In the genomic region with DNA sequence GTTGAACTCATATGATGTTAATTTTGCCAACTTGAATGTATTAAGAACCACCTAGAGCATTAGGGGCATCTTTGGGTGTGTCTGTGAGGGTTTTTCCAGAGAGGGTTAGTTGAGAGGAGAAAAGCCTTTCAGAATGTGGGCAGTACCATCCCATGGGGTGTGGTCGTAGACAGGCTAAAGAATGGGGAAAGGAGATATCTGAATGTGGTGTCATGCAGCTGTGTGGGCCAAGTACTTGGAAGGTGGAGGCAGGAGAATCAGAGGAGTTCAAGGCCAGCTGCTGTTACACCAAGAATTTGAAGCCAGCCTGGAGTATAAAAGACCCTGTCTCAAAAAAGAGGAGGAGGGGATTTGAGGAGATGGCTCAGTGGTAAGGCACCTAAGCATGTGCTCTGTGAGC, we compare ENCODE assay signal across 25 mouse cellular contexts. TPM values are rescaled to one million over a fixed set of nuclear protein-coding genes. Genes with fewer than 3 reads are reported as not detected.
DNase-seq lines count a peak whose midpoint lies in the region; ATAC-seq and TF ChIP-seq lines count a peak whose summit lies in the region.
"Had no signal": no experiment of that assay in that cellular context is flagged by ENCODE, and none has a peak within 500 bp of the region (broad histone marks: within the 10 kb centered on the region; RNA-seq: fewer than 3 reads in every experiment).

No protein-coding gene starts in this region.

- no peak overlapping the region for H3K27ac ChIP-seq in MEL (ENCODE audit: control insufficient read depth, low read depth, low read length)
- H3K27ac ChIP-seq in liver, embryonic 13.5 days: peak overlapping the region; percentile 51
- no peak overlapping the region for H3K27ac ChIP-seq in left cerebral cortex, adult 2 months
- H3K27ac ChIP-seq: embryonic facial prominence, embryonic 15.5 days; heart, adult 2 months; heart, embryonic 13.5 days; kidney, embryonic 15.5 days; limb, embryonic 15.5 days; macrophage; midbrain, embryonic 12.5 days had no signal

- DNase-seq in MEL (ENCODE audit: low read depth, low spot score) (no peak), adipocyte (ENCODE audit: low spot score) (no peak)
- peak; percentile 48 for DNase-seq in liver, embryonic 13.5 days
- no peak for DNase-seq in left cerebral cortex, adult 2 months (ENCODE audit: extremely low spot score in 1 of 2, low spot score in 2 of 2)
- no peak for DNase-seq in lung, postnatal 25 days (ENCODE audit: low spot score)
- DNase-seq: adrenal gland, postnatal 25 days; cerebellum, adult 18-20 months; cerebellum, postnatal 14 days; forebrain, postnatal 0 days; gastrocnemius, postnatal 25 days; heart, adult 2 months; heart, postnatal 14 days; left cerebral cortex, postnatal 4 days; right cerebral cortex, postnatal 25 days; spleen, adult 18-20 months had no signal

- H3K27me3 ChIP-seq in MEL (ENCODE audit: control insufficient read depth in 1 of 2, insufficient read depth in 2 of 2, low read length in 2 of 2): no peaks in the 10 kb centered on the region
- no peaks in the 10 kb centered on the region for H3K27me3 ChIP-seq in liver, embryonic 13.5 days
- H3K27me3 ChIP-seq: embryonic facial prominence, embryonic 15.5 days; heart, embryonic 13.5 days; kidney, embryonic 15.5 days; limb, embryonic 15.5 days; midbrain, embryonic 12.5 days had no signal

- 10% methylated on average over 1 of the region's 1 CpGs for WGBS in liver, embryonic 13.5 days (ENCODE audit: insufficient replicate concordance)

- H3K36me3 ChIP-seq in MEL (ENCODE audit: control insufficient read depth in 1 of 2, insufficient read depth in 2 of 2, low read length in 2 of 2): peaks cover 0 to 14% of the 10 kb centered on the region in 2 experiments; a peak in 2 of 4 replicates
- H3K36me3 ChIP-seq in liver, embryonic 13.5 days: no peaks in the 10 kb centered on the region
- H3K36me3 ChIP-seq: embryonic facial prominence, embryonic 15.5 days; G1E; heart, embryonic 13.5 days; kidney, embryonic 15.5 days; limb, embryonic 15.5 days; midbrain, embryonic 12.5 days had no signal

- H3K4me3 ChIP-seq in MEL (ENCODE audit: control insufficient read depth in 1 of 2, insufficient read depth in 1 of 2, low read depth in 2 of 2, low read length in 2 of 2): no peak overlapping the region
- H3K4me3 ChIP-seq in liver, embryonic 13.5 days (replicated peaks): no peak overlapping the region
- H3K4me3 ChIP-seq in left cerebral cortex, adult 2 months: no peak overlapping the region
- H3K4me3 ChIP-seq: embryonic facial prominence, embryonic 15.5 days; heart, adult 2 months; heart, embryonic 13.5 days; kidney, embryonic 15.5 days; limb, embryonic 15.5 days; midbrain, embryonic 12.5 days had no signal

- H3K4me1 ChIP-seq in MEL (ENCODE audit: control insufficient read depth in 1 of 2, insufficient read depth in 2 of 2, low read length in 2 of 2): peaks cover 18 to 22% of the 10 kb centered on the region in 2 experiments
- H3K4me1 ChIP-seq in liver, embryonic 13.5 days (replicated peaks): peaks cover 54% of the 10 kb centered on the region
- H3K4me1 ChIP-seq: embryonic facial prominence, embryonic 15.5 days; kidney, embryonic 15.5 days; limb, embryonic 15.5 days; midbrain, embryonic 12.5 days had no signal

- TF ChIP-seq POLR2A in MEL (IDR thresholded peaks at IDR 0.05; ENCODE audit: control insufficient read depth in 1 of 2, insufficient read depth in 1 of 2, low read depth in 1 of 2, low read length in 2 of 2, poor library complexity in 1 of 2): no peak

- H3K4me2 ChIP-seq in liver, embryonic 13.5 days: no peak overlapping the region
- H3K4me2 ChIP-seq: embryonic facial prominence, embryonic 15.5 days; heart, embryonic 13.5 days; kidney, embryonic 15.5 days; limb, embryonic 15.5 days; midbrain, embryonic 12.5 days had no signal

- no peaks in the 10 kb centered on the region for H3K9me3 ChIP-seq in MEL (replicated peaks; ENCODE audit: insufficient read depth, low read length)
- H3K9me3 ChIP-seq in liver, embryonic 13.5 days (replicated peaks): no peaks in the 10 kb centered on the region
- H3K9me3 ChIP-seq: embryonic facial prominence, embryonic 15.5 days; G1E; heart, embryonic 13.5 days; kidney, embryonic 15.5 days; limb, embryonic 15.5 days; midbrain, embryonic 12.5 days had no signal

- intact Hi-C loops in left cerebral cortex, adult 2 months (cut with DNase I): no loop called here

- H3K79me2 ChIP-seq in MEL (ENCODE audit: control insufficient read depth, insufficient read depth, low read length, poor library complexity): no peaks in the 10 kb centered on the region

- ATAC-seq in common myeloid progenitor, adult 5-6 weeks (replicated peaks; ENCODE audit: low read depth, poor library complexity, severe bottlenecking): peak; percentile 66; the same call in 1 of the 2 replicates
- ATAC-seq in liver, embryonic 13.5 days (ENCODE audit: low read depth): peak; percentile 93
- peak; percentile 94 for ATAC-seq in megakaryocyte-erythroid progenitor cell, adult 5-6 weeks (replicated peaks; ENCODE audit: low FRiP score, low TSS enrichment, poor library complexity, severe bottlenecking)
- ATAC-seq: forebrain, postnatal 0 days; intestine, postnatal 0 days had no signal

- H3K9ac ChIP-seq in MEL (ENCODE audit: control insufficient read depth, low read depth, low read length, poor library complexity, severe bottlenecking): no peak overlapping the region
- no peak overlapping the region; the same call in 1 of the 2 replicates for H3K9ac ChIP-seq in liver, embryonic 13.5 days
- H3K9ac ChIP-seq: embryonic facial prominence, embryonic 15.5 days; forebrain, postnatal 0 days; heart, embryonic 13.5 days; kidney, embryonic 15.5 days; limb, embryonic 15.5 days; midbrain, embryonic 12.5 days had no signal

- no peak for TF ChIP-seq CTCF in MEL (IDR thresholded peaks at IDR 0.05 in 2 of 3, conservative IDR thresholded peaks at IDR 0.05 in 1 of 3; ENCODE audit: control insufficient read depth in 1 of 3, insufficient read depth in 1 of 3, low read depth in 2 of 3, low read length in 3 of 3, poor library complexity in 1 of 3, severe bottlenecking in 1 of 3)
- no peak for TF ChIP-seq CTCF in left cerebral cortex, adult 2 months (IDR thresholded peaks at IDR 0.05)

- no peak for TF ChIP-seq RAD21 in MEL (IDR thresholded peaks at IDR 0.05; ENCODE audit: low read depth, low read length)

- TF ChIP-seq EP300 in MEL (IDR thresholded peaks at IDR 0.05; ENCODE audit: low read depth in 1 of 2, low read length in 2 of 2): no peak

TF ChIP-seq in MEL, 35 proteins besides CTCF, POLR2A, EP300 and RAD21:
- 0 out of 2 replicates have a peak, but pooled peaks have one; percentile 25 for TF ChIP-seq MAX (IDR thresholded peaks at IDR 0.05; ENCODE audit: low read length)
- no peak for TF ChIP-seq GABPA (IDR thresholded peaks at IDR 0.05; ENCODE audit: low read depth, low read length)
- TF ChIP-seq TAL1 (IDR thresholded peaks at IDR 0.05; ENCODE audit: low read length): peak; percentile 7; the same call in 1 of the 2 replicates

RNA-seq across cellular contexts. Expression of gene Atp13a3, which starts 20.2 kb away (rescaled TPM):
- total RNA-seq in MEL (2012; rRNA removed): 120 and 145 TPM in 2 replicates
- 100 to 1,000 TPM in 1 of 2 experiments, 10 to 100 TPM in 1; 93.3 to 117 TPM for polyA plus RNA-seq in MEL (2012; ENCODE audit: insufficient read depth in 1 of 2, insufficient read length in 2 of 2, low read depth in 1 of 2, low replicate concordance in 2 of 2, missing spikeins in 1 of 2)
- 114 and 130 TPM in 2 replicates for total RNA-seq in common myeloid progenitor, adult 5-6 weeks (2017)
- 7.6 and 8.6 TPM in 2 replicates for polyA plus RNA-seq in liver, embryonic 13.5 days (2015; fragmentation: Nextera tagmentation; extraction: Ambion mirVana)
- 161 and 194 TPM in 2 replicates for total RNA-seq in megakaryocyte-erythroid progenitor cell, adult 5-6 weeks (2014; fragmentation: Nextera tagmentation)
- total RNA-seq in megakaryocyte-erythroid progenitor cell, adult 5-6 weeks (2017): 128 and 155 TPM in 2 replicates
- 10 to 100 TPM; 71.3 to 73.7 TPM for total RNA-seq in left cerebral cortex, adult 2 months (2021)
